Mouse (Mus musculus): ENCODE measurements around the gene Cavin2.

Gene Cavin2

GRCm38 (mm10) chr1:51288755-51289619 is at the start of gene Cavin2:
Cavin2 (plus strand) TSS chr1:51289126.
- CTCF ChIA-PET: no interaction called here

- CTCF ChIA-PET: no interaction called here
These were observed 47.5 kb upstream of the Cavin2 start for GRCm38 (mm10) chr1:51241311-51241986.

GRCm38 (mm10) chr1:51243294-51243693 is 45.6 kb upstream of the Cavin2 start:
- CTCF ChIA-PET: no interaction called here

GRCm38 (mm10) chr1:51243869-51244268 is 45.1 kb upstream of the Cavin2 start:
- CTCF ChIA-PET: no interaction called here

GRCm38 (mm10) chr1:51245381-51245780 is 43.5 kb upstream of the Cavin2 start:
- CTCF ChIA-PET: no interaction called here

- CTCF ChIA-PET: no interaction called here
These were observed 38.6 kb upstream of the Cavin2 start for GRCm38 (mm10) chr1:51250302-51250701.

- CTCF ChIA-PET: no interaction called here
These were observed 23.7 kb upstream of the Cavin2 start for GRCm38 (mm10) chr1:51265118-51265800.

- CTCF ChIA-PET: no interaction called here
These were observed 23.0 kb upstream of the Cavin2 start for GRCm38 (mm10) chr1:51265926-51266325.

- CTCF ChIA-PET: no interaction called here
These were observed 21.8 kb upstream of the Cavin2 start for GRCm38 (mm10) chr1:51267125-51267524.

GRCm38 (mm10) chr1:51268225-51268624 is 20.7 kb upstream of the Cavin2 start:
- CTCF ChIA-PET: no interaction called here

GRCm38 (mm10) chr1:51270196-51270935 is 18.6 kb upstream of the Cavin2 start:
- CTCF ChIA-PET: no interaction called here

- CTCF ChIA-PET: no interaction called here
These were observed 17.1 kb upstream of the Cavin2 start for GRCm38 (mm10) chr1:51271845-51272244.

- CTCF ChIA-PET: no interaction called here
These were observed 16.2 kb upstream of the Cavin2 start for GRCm38 (mm10) chr1:51272583-51273201.

- CTCF ChIA-PET: no interaction called here
These were observed 10.9 kb upstream of the Cavin2 start for GRCm38 (mm10) chr1:51277879-51278567.

- CTCF ChIA-PET: no interaction called here
These were observed 725 bp upstream of the Cavin2 start for GRCm38 (mm10) chr1:51288201-51288600.

GRCm38 (mm10) chr1:51289620-51290445 is 907 bp downstream of the Cavin2 start:
- CTCF ChIA-PET: no interaction called here

- CTCF ChIA-PET: no interaction called here
These were observed 1.7 kb downstream of the Cavin2 start for GRCm38 (mm10) chr1:51290634-51291033.

- CTCF ChIA-PET: no interaction called here
These were observed 3.4 kb downstream of the Cavin2 start for GRCm38 (mm10) chr1:51292348-51292747.

- CTCF ChIA-PET: no interaction called here
These were observed 11.5 kb downstream of the Cavin2 start for GRCm38 (mm10) chr1:51300295-51300930.

- CTCF ChIA-PET: interaction anchor here (0.6 kb wide), 1 partner anchor 205 kb away, joined by 6 read pairs; no protein-coding TSS in a partner anchor
These were observed 18.1 kb downstream of the Cavin2 start for GRCm38 (mm10) chr1:51307056-51307455.
